Mouse (Mus musculus) intestine, postnatal 0 days (tissue): Measurements from ENCODE around the gene Cript. TPM values are rescaled to one million over a fixed set of nuclear protein-coding genes. Genes with fewer than 3 reads are reported as not detected.
"Not testable (repeated sequence)": the region's sequence is repeated elsewhere in the genome, so short reads cannot be mapped to it uniquely, and the experiment has no call there.

Experiments used
- ATAC-seq: fragments of 200-750 bp; cut with Nextera tagmentation; 2 replicates; pipeline ENCODE4 v1.8.0; 2017; ENCODE audit warnings: mild to moderate bottlenecking, moderate TSS enrichment, moderate library complexity
- H3K27ac ChIP-seq: fragments of 300-500 bp; sonication (generic); 2 replicates; pipeline ENCODE4 v1.5.1; 2014; ENCODE audit warnings: mild to moderate bottlenecking, low read depth, low read length, moderate library complexity
- H3K27me3 ChIP-seq: fragments of 300-500 bp; sonication (generic); replicated peaks from 2 replicates; pipeline ENCODE4 v1.6.1; 2014; ENCODE audit warnings: low read length, mixed read lengths; ENCODE audit not compliant: control insufficient read depth, insufficient read depth
- H3K36me3 ChIP-seq: fragments of 300-500 bp; sonication (generic); 2 replicates; pipeline ENCODE4 v1.6.1; 2014; ENCODE audit warnings: mild to moderate bottlenecking, moderate library complexity; ENCODE audit not compliant: control insufficient read depth, insufficient read depth
- H3K4me1 ChIP-seq: fragments of 300-500 bp; sonication (generic); replicated peaks from 2 replicates; pipeline ENCODE4 v1.6.1; 2014; ENCODE audit warnings: antibody characterized with exemption, low read length, mixed read lengths; ENCODE audit not compliant: control insufficient read depth, insufficient read depth
- H3K4me2 ChIP-seq: fragments of 300-500 bp; sonication (generic); replicated peaks from 2 replicates; pipeline ENCODE4 v1.6.1; 2014; ENCODE audit warnings: low read depth, mild to moderate bottlenecking, moderate library complexity
- H3K4me3 ChIP-seq: fragments of 300-500 bp; sonication (generic); 2 replicates; pipeline ENCODE4 v1.5.1; 2014; ENCODE audit warnings: low read depth, low read length
- H3K9ac ChIP-seq: fragments of 300-500 bp; sonication (generic); 2 replicates; pipeline ENCODE4 v1.6.1; 2014; ENCODE audit warnings: mild to moderate bottlenecking, low read depth, low read length
- H3K9me3 ChIP-seq: fragments of 300-500 bp; sonication (generic); 2 replicates; pipeline ENCODE4 v1.6.1; 2016; ENCODE audit warnings: mixed run types; ENCODE audit not compliant: control insufficient read depth
- CTCF ChIP-seq: sonication (generic); IDR thresholded peaks from 2 replicates; pipeline ENCODE4 v1.5.1; 2016; ENCODE audit warnings: low read depth, mild to moderate bottlenecking, control low read depth, antibody characterized with exemption, moderate library complexity
- WGBS: fragments of 180-500 bp; shearing (Covaris S2); extraction: QIAGEN DNeasy Blood & Tissue Kit; methylation state at CpG from one replicate; pipeline ENCODE4 v1.1.7; 2014; 5-methylcytosine and 5-hydroxymethylcytosine counted together
- polyA plus RNA-seq: library from polyadenylated mRNA; unstranded; fragments of >200 nt; fragmentation: Nextera tagmentation; extraction: Ambion mirVana; gene quantifications from 2 replicates; pipeline ENCODE4 v1.2.1, GENCODE M21; 2015

Gene Cript
- polyA plus RNA-seq, 1 experiment from 2014 or later = 192 TPM

GRCm38 (mm10) chr17:87062639-87063038, 37.3 kb downstream of the Cript start:
- no peaks in the 10 kb centered on the region for H3K27me3 ChIP-seq

DNA sequence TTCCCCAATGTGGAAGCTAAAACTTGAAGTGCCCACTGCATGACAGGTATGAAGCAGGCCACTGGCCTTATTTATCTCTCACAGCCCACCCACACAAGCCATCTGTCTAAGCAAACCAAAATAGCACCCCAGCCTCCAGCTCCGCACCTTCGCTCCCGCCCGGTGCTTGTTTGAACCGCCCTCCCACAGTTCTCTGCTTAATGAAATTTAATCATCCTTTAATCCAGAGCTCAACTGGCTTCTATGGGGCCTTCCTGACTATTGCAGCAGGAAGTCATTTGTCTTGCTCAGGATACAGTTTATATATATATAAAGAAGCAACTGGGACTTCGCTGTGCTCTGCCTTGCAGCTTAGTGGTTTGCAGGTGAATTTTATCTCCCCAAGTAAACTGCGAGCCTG, 38.1 kb downstream of the Cript start:
- ATAC-seq = no peak
- Histone ChIP-seq H3K36me3 (no peaks in the 10 kb centered on the region), H3K4me1 (no peaks in the 10 kb centered on the region), H3K9ac (no peak overlapping the region), H3K27me3 (no peaks in the 10 kb centered on the region), H3K4me2 (no peak overlapping the region), H3K9me3 (no peaks in the 10 kb centered on the region), H3K4me3 (no peak overlapping the region), H3K27ac (no peak overlapping the region)
- no peak for TF ChIP-seq CTCF
- WGBS = 66% methylated on average over 7 of the region's 7 CpGs

More at GRCm38 (mm10) chr17:87062639-87063038, 37.3 kb downstream of the Cript start:
- ATAC-seq = no peak
- Histone ChIP-seq H3K27ac (no peak overlapping the region), H3K9ac (no peak overlapping the region), H3K4me3 (no peak overlapping the region), H3K36me3 (no peaks in the 10 kb centered on the region), H3K4me1 (no peaks in the 10 kb centered on the region), H3K4me2 (no peak overlapping the region), H3K9me3 (no peaks in the 10 kb centered on the region)
- 85% methylated on average over 9 of the region's 9 CpGs for WGBS
- TF ChIP-seq CTCF = no peak

GRCm38 (mm10) chr17:87063969-87064368, 38.6 kb downstream of the Cript start:
- no peak for ATAC-seq
- H3K36me3 ChIP-seq = no peaks in the 10 kb centered on the region
- WGBS = 69% methylated on average over 6 of the region's 6 CpGs
- H3K4me1 ChIP-seq = no peaks in the 10 kb centered on the region
- H3K9me3 ChIP-seq = no peaks in the 10 kb centered on the region
- no peaks in the 10 kb centered on the region for H3K27me3 ChIP-seq
- H3K4me2 ChIP-seq = no peak overlapping the region
- no peak for TF ChIP-seq CTCF
- H3K27ac ChIP-seq = no peak overlapping the region
- no peak overlapping the region for H3K4me3 ChIP-seq
- no peak overlapping the region for H3K9ac ChIP-seq

GRCm38 (mm10) chr17:87068997-87069396, 43.6 kb downstream of the Cript start:
- Histone ChIP-seq H3K4me1 (no peaks in the 10 kb centered on the region), H3K36me3 (no peaks in the 10 kb centered on the region), H3K27ac (no peak overlapping the region), H3K4me3 (no peak overlapping the region), H3K9ac (no peak overlapping the region), H3K27me3 (no peaks in the 10 kb centered on the region), H3K9me3 (no peaks in the 10 kb centered on the region), H3K4me2 (no peak overlapping the region)
- no peak for ATAC-seq
- no peak for TF ChIP-seq CTCF
- 94% methylated on average over 4 of the region's 4 CpGs for WGBS

- ATAC-seq, H3K9me3 ChIP-seq, H3K9ac ChIP-seq, H3K4me2 ChIP-seq, H3K27me3 ChIP-seq, H3K4me3 ChIP-seq, H3K4me1 ChIP-seq, H3K27ac ChIP-seq, H3K36me3 ChIP-seq: not testable (repeated sequence)
- 93% methylated on average over 1 of the region's 1 CpGs for WGBS
Measured at GRCm38 (mm10) chr17:87072183-87072582, 46.8 kb downstream of the Cript start.

DNA sequence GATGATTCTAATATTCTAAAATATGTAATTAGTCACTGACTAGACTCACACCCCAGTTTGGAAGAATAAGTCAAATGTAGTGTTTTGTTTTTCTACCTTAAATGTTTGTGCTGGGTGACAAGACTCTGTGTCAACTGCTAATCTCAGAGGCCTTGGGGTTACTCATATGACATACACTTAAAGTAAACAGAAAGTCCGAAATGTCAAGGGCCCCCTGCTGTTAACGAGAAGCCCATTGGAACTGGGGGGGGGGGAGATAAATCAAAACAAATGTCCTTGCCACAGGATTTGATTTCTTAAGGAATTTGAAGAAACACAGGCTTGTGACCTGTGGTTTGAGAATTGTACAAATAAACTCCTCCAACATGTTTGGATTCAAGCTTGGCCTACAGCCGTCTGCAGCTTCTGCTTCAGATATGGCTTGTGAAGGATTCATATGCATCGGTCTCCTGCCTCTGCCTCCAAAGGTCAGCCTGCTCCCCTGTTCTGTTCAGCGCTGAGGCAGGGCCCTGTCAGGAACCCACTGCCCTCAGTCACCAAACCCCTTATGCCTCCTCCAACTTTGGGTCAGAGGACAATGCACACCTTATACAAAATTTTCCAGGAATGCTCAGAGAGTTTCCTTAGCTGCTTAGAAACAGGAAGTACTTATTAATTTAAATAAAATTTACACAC, 47.6 kb downstream of the Cript start:
- Histone ChIP-seq H3K9ac (no peak overlapping the region), H3K36me3 (no peaks in the 10 kb centered on the region), H3K9me3 (no peaks in the 10 kb centered on the region), H3K27me3 (no peaks in the 10 kb centered on the region), H3K4me1 (no peaks in the 10 kb centered on the region), H3K27ac (no peak overlapping the region), H3K4me2 (no peak overlapping the region), H3K4me3 (no peak overlapping the region)
- no peak for ATAC-seq
- WGBS = 42% methylated on average over 5 of the region's 5 CpGs
- TF ChIP-seq CTCF = no peak

DNA sequence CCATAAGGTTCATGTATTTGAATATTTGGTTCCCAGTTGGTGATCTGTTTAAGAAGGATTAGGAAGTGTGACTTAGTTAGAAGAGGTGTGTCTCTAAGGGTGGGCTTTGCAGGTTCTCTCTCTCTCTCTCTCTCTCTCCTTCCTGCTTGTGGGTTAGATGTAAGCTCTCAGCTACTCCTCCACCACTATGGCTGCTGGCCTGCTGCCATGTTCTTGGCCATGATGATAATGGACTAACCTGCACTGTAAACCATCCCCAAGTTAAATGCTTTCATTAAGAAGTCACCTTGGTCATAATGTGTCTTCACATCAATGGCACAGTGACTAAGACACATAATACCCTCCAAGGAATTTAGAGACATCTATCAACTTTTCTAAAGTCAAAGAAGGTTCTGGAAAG, 48.1 kb downstream of the Cript start:
- no peaks in the 10 kb centered on the region for H3K9me3 ChIP-seq
- ATAC-seq = no peak
- no peaks in the 10 kb centered on the region for H3K27me3 ChIP-seq
- H3K27ac ChIP-seq = no peak overlapping the region
- no peak overlapping the region for H3K4me3 ChIP-seq
- no peak for TF ChIP-seq CTCF
- H3K4me1 ChIP-seq = no peaks in the 10 kb centered on the region
- H3K9ac ChIP-seq = no peak overlapping the region
- H3K36me3 ChIP-seq = no peaks in the 10 kb centered on the region
- H3K4me2 ChIP-seq = no peak overlapping the region

DNA sequence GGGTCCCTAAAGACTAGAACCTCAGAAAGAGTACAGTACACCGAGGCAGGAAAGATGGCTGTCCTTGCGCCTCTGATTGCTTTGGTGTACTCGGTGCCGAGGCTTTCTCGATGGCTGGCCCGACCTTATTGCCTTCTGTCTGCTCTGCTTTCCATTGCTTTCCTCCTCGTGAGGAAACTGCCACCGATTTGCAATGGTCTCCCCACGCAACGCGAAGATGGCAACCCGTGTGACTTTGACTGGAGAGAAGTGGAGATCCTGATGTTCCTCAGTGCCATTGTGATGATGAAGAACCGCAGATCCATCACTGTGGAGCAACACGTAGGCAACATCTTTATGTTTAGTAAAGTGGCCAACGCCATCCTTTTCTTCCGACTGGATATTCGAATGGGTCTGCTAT, 52.9 kb downstream of the Cript start:
- H3K4me3 ChIP-seq, H3K9ac ChIP-seq, H3K27ac ChIP-seq, ATAC-seq, H3K27me3 ChIP-seq, H3K36me3 ChIP-seq, H3K9me3 ChIP-seq, H3K4me1 ChIP-seq, H3K4me2 ChIP-seq: not testable (repeated sequence)
- WGBS = 96% methylated on average over 17 of the region's 17 CpGs
